Mouse (Mus musculus): ENCODE data around the gene Hdac9. TPM values are rescaled to one million over a fixed set of nuclear protein-coding genes. Genes with fewer than 3 reads are reported as not detected.

The Hdac9 gene
- polyA plus RNA-seq, 1 experiment, result 11.1 TPM

DNA sequence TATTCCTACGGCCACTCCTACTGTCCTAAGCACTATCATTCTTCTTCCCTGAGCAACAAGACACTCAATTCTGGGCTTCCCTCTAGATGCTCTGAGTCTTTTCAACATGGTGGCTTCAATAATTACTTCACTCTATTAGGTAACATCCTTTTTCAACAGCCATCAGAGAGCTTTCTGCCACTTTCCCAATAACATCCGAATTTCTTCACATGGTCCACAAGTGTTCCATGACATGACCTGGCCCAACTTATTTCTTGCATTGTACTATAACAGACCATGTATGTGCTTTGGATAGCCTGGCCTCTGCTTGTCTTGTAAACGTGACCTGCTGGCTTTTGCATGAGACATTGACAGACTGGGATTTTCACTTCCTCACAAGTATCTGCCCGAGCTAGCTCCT is 538.3 kb downstream of the Hdac9 start:
- no peak overlapping the region for H3K27ac ChIP-seq (ENCODE audit: insufficient read depth, low read depth, low read length)
- no peaks in the 10 kb centered on the region for H3K4me1 ChIP-seq (ENCODE audit: control insufficient read depth, insufficient read depth, low read length)
- TF ChIP-seq POLR2A (IDR thresholded peaks at IDR 0.05; ENCODE audit: borderline replicate concordance, low read depth, low read length) (no peak), CTCF (IDR thresholded peaks at IDR 0.05; ENCODE audit: low read depth, low read length) (no peak)
- no peak overlapping the region for H3K4me3 ChIP-seq (ENCODE audit: insufficient read depth, low read length)

DNA sequence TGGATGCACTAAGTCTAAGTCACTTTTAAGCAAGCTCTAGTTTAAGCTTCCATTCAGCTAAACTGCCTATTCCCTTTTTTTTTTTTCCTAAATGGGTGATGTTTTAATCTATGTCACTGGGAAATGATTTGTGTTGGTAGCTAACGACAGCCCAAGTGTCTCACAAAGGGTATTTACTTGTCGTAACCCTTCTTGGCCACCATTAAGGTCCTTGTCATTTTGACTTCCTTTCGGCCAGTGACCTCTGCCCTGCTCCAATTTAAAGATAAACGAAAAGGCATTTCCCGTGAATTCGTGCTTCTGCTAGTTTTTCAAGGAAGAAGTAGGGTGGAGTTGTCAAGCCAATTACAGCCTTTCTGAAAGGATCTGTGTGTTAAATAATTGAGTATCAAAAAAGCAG is 565.0 kb downstream of the Hdac9 start:
- Histone ChIP-seq H3K4me1 (ENCODE audit: control insufficient read depth, insufficient read depth, low read length) (no peaks in the 10 kb centered on the region), H3K4me3 (ENCODE audit: insufficient read depth, low read length) (no peak overlapping the region), H3K27ac (ENCODE audit: insufficient read depth, low read depth, low read length) (no peak overlapping the region)
- TF ChIP-seq CTCF (IDR thresholded peaks at IDR 0.05; ENCODE audit: low read depth, low read length) (no peak), POLR2A (IDR thresholded peaks at IDR 0.05; ENCODE audit: borderline replicate concordance, low read depth, low read length) (no peak)

DNA sequence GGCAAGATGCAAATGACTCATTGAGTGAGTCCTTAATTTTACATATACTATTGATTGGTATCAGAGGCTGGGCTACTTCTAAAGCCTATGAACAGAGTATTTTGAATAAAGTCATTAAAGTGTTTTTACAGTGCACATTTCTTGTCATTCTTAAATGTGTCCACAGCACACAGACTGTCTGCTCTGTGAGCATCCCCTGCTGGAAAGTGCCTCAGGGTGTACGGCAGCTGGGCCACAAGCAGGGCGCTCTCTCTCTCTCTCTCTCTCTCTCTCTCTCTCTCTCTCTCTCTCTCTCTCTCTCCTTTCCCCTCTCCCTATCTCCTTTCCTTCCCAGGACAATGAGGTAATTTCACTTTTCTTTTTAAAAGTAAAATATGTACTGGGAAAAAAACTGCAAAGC is 569.4 kb downstream of the Hdac9 start:
- no peak overlapping the region for H3K27ac ChIP-seq (ENCODE audit: insufficient read depth, low read depth, low read length)
- H3K4me1 ChIP-seq (ENCODE audit: control insufficient read depth, insufficient read depth, low read length), result no peaks in the 10 kb centered on the region
- no peak overlapping the region for H3K4me3 ChIP-seq (ENCODE audit: insufficient read depth, low read length)
- no peak for TF ChIP-seq POLR2A (IDR thresholded peaks at IDR 0.05; ENCODE audit: borderline replicate concordance, low read depth, low read length)
- TF ChIP-seq CTCF (IDR thresholded peaks at IDR 0.05; ENCODE audit: low read depth, low read length), result no peak

DNA sequence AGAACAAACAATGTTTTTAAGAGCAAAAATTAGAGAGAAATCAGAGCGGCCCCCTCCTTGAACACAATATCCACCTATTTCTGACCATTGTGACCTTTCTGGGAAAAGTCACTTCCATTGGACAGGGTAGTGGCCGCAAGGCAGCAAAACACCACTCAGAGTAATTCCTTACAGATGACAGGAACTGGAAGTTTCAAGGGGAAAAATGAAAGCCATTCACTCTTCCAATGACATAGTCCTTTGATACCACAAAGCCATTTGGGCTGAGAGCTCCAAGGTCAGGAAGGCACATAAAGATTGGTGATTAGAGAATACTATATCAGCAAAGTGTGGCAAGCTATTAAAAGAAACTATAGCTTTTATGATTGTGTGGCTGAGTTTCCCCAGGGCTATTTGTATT is 574.1 kb downstream of the Hdac9 start:
- no peak overlapping the region for H3K4me3 ChIP-seq (ENCODE audit: insufficient read depth, low read length)
- H3K4me1 ChIP-seq (ENCODE audit: control insufficient read depth, insufficient read depth, low read length), result no peaks in the 10 kb centered on the region
- no peak overlapping the region for H3K27ac ChIP-seq (ENCODE audit: insufficient read depth, low read depth, low read length)
- TF ChIP-seq POLR2A (IDR thresholded peaks at IDR 0.05; ENCODE audit: borderline replicate concordance, low read depth, low read length) (no peak), CTCF (IDR thresholded peaks at IDR 0.05; ENCODE audit: low read depth, low read length) (no peak)

DNA sequence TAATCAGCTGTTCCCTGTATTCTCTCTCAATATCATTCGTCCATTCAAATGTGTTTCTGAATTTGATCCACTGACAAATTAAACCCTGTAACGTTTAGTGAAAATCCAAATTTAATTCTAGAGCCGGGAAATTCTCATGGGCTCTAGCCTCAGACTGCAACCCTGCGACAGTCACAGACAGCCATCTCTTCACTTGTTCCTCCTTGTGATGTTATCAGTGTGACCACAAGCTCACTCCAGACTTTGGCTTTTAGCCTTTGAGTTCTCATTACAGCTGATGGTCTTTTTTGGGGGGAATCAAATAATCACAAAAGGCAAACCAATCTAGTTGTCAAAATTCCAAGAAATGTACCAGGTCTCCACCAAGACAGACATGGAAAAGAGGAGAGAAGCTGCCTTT is 578.0 kb downstream of the Hdac9 start:
- H3K4me1 ChIP-seq (ENCODE audit: control insufficient read depth, insufficient read depth, low read length), result no peaks in the 10 kb centered on the region; the same call in 1 of the 2 replicates
- H3K27ac ChIP-seq (ENCODE audit: insufficient read depth, low read depth, low read length), result no peak overlapping the region
- TF ChIP-seq CTCF (IDR thresholded peaks at IDR 0.05; ENCODE audit: low read depth, low read length), result no peak
- no peak for TF ChIP-seq POLR2A (IDR thresholded peaks at IDR 0.05; ENCODE audit: borderline replicate concordance, low read depth, low read length)
- no peak overlapping the region for H3K4me3 ChIP-seq (ENCODE audit: insufficient read depth, low read length)

DNA sequence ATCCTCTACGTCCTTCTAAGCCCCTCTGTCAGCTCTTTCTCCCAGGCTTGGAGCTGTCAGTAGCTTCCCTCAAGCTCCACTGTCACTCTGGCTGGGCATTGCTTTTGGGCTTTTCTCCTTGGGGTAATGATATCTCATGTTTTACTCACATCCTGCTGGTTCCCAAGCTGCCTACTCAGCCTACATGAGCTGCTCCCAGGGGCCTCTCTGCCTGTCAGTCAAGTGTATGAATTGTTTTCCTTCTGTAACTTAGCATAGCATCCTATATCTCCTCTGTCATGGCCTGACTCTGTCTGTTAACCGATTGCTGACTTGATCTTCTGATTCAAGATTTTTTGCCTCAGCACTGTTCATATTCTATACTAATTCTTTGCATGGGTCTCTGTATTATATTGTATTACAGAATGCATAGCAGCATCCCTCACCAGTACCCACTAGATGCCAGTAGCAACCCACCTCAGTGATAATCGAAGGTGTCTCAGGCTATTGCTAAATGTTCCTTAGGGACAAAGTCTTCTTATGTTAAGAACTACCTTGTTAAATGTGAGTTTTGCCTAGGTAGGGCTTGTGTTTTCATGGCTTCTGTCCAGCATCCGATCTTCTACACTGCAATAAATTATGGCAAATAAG is 582.3 kb downstream of the Hdac9 start:
- no peak overlapping the region for H3K4me3 ChIP-seq (ENCODE audit: insufficient read depth, low read length)
- TF ChIP-seq POLR2A (IDR thresholded peaks at IDR 0.05; ENCODE audit: borderline replicate concordance, low read depth, low read length), result no peak
- TF ChIP-seq CTCF (IDR thresholded peaks at IDR 0.05; ENCODE audit: low read depth, low read length), result no peak
- no peaks in the 10 kb centered on the region; the same call in 1 of the 2 replicates for H3K4me1 ChIP-seq (ENCODE audit: control insufficient read depth, insufficient read depth, low read length)
- H3K27ac ChIP-seq (ENCODE audit: insufficient read depth, low read depth, low read length), result no peak overlapping the region

DNA sequence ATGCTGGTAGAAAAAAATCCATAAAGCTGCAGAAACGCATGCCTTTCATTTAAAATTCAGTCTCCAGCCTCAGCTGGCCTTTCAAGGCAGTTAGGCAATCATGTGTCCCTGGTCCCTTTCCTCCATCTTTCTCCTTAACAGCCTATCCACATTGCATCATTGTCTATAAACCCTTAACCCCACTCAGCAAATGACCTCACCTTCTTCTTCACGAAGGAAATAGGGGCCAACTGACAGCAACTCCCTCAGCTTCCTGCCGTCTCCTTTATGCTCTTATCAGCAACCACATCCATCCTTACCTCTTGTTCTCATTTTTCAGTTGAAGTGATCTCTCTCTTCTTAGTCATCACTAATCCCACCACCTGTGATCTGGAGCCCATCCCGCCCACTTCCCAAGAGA is 584.0 kb downstream of the Hdac9 start:
- H3K4me3 ChIP-seq (ENCODE audit: insufficient read depth, low read length), result no peak overlapping the region
- TF ChIP-seq CTCF (IDR thresholded peaks at IDR 0.05; ENCODE audit: low read depth, low read length), result no peak
- TF ChIP-seq POLR2A (IDR thresholded peaks at IDR 0.05; ENCODE audit: borderline replicate concordance, low read depth, low read length), result no peak

DNA sequence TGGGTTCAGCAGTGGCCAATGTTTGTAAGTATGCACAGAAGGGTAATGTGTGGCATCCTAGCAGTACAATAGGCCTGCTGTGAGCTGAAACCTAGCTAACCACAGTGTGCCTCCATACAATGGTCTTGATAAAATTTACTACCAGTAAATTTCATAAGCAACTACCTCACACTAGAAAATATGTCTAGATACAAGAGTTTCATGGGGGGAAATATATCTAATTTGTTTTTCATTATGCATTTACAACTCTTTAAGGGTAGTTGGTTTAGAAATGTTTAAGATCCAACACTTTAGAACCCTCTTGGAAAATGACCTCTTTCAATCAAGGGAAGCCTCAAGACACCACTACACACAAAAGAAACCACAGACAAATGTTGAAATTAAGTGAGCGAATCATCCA is 589.8 kb downstream of the Hdac9 start:
- Histone ChIP-seq H3K4me3 (ENCODE audit: insufficient read depth, low read length) (no peak overlapping the region), H3K27ac (ENCODE audit: insufficient read depth, low read depth, low read length) (no peak overlapping the region), H3K4me1 (ENCODE audit: control insufficient read depth, insufficient read depth, low read length) (no peaks in the 10 kb centered on the region)
- TF ChIP-seq POLR2A (IDR thresholded peaks at IDR 0.05; ENCODE audit: borderline replicate concordance, low read depth, low read length), result no peak
- TF ChIP-seq CTCF (IDR thresholded peaks at IDR 0.05; ENCODE audit: low read depth, low read length), result no peak

More for the DNA sequence above, 584.0 kb downstream of the Hdac9 start:
- Histone ChIP-seq H3K27ac (ENCODE audit: insufficient read depth, low read depth, low read length) (no peak overlapping the region), H3K4me1 (ENCODE audit: control insufficient read depth, insufficient read depth, low read length) (no peaks in the 10 kb centered on the region; the same call in 1 of the 2 replicates)

DNA sequence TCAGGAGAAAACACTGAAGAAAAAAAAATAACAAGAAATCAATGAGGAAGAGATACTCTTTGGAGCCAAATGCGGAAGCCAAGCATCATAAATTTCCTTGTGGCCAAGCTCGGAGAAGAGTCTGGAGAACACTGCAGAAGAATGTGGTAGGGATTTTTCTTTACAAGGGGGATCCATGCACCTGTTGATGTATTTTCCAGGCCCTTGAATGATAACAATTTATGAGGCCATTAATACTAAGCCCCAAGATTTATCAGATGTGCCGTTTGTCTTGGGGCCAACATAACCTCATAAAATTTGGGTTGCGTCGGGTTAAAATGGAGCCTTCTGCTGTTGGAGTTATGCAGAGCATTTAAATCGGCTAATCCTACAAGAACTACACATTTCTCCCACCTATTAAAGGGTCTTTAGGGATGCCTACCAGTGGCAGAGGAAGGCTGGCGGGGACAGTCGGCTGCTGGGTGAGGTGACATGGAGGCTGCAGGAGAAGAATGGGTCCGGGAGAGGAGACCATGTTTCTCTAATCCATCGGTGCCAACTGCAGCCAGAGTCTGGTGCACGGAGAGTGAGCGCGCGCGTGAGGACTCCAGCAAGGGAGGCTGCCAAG is 604.7 kb downstream of the Hdac9 start:
- Histone ChIP-seq H3K27ac (ENCODE audit: insufficient read depth, low read depth, low read length) (no peak overlapping the region), H3K4me1 (ENCODE audit: control insufficient read depth, insufficient read depth, low read length) (no peaks in the 10 kb centered on the region), H3K4me3 (ENCODE audit: insufficient read depth, low read length) (no peak overlapping the region)
- TF ChIP-seq CTCF (IDR thresholded peaks at IDR 0.05; ENCODE audit: low read depth, low read length) (no peak), POLR2A (IDR thresholded peaks at IDR 0.05; ENCODE audit: borderline replicate concordance, low read depth, low read length) (no peak)

DNA sequence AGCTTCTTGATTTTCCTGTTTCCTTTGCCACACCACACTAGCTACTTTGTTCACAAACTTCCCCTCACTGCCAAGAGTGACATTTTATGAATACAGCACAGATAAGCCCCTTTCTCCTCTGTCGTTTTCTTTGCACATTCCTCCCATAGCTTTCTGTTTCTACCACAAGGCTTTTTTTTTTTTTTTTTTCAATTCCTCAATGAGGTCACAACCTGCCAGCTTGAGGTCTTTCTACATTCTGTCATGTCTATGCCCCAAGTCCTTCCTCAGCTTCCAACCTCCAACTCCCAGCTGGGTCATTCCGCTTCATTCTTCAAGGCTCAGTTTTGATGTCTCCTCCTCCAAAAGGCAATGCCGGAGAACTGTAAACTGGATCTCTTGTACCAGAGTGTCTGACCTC is 611.4 kb downstream of the Hdac9 start:
- no peak for TF ChIP-seq CTCF (IDR thresholded peaks at IDR 0.05; ENCODE audit: low read depth, low read length)
- no peak for TF ChIP-seq POLR2A (IDR thresholded peaks at IDR 0.05; ENCODE audit: borderline replicate concordance, low read depth, low read length)
- Histone ChIP-seq H3K4me3 (ENCODE audit: insufficient read depth, low read length) (no peak overlapping the region), H3K4me1 (ENCODE audit: control insufficient read depth, insufficient read depth, low read length) (no peaks in the 10 kb centered on the region), H3K27ac (ENCODE audit: insufficient read depth, low read depth, low read length) (no peak overlapping the region)

Measured in bone marrow macrophage, adult 2 months (primary cell).